Mouse (Mus musculus) brain, embryonic 14.5 days (tissue): ENCODE data around the gene Megf11.

Experiments
- CTCF ChIP-seq: fragments of 200-500 bp; IDR thresholded peaks from 2 replicates; pipeline ENCODE4 v1.5.1; 2012; ENCODE audit warnings: inconsistent platforms, mild to moderate bottlenecking, moderate library complexity, borderline replicate concordance; ENCODE audit not compliant: insufficient read depth, insufficient read length; ENCODE audit errors: extremely low read depth
- POLR2A ChIP-seq: fragments of 200-500 bp; IDR thresholded peaks from 2 replicates; pipeline ENCODE4 v1.6.1; 2012; ENCODE audit warnings: mild to moderate bottlenecking, inconsistent platforms, borderline replicate concordance; ENCODE audit not compliant: poor library complexity, insufficient read depth, insufficient read length, severe bottlenecking; ENCODE audit errors: extremely low read depth

DNA sequence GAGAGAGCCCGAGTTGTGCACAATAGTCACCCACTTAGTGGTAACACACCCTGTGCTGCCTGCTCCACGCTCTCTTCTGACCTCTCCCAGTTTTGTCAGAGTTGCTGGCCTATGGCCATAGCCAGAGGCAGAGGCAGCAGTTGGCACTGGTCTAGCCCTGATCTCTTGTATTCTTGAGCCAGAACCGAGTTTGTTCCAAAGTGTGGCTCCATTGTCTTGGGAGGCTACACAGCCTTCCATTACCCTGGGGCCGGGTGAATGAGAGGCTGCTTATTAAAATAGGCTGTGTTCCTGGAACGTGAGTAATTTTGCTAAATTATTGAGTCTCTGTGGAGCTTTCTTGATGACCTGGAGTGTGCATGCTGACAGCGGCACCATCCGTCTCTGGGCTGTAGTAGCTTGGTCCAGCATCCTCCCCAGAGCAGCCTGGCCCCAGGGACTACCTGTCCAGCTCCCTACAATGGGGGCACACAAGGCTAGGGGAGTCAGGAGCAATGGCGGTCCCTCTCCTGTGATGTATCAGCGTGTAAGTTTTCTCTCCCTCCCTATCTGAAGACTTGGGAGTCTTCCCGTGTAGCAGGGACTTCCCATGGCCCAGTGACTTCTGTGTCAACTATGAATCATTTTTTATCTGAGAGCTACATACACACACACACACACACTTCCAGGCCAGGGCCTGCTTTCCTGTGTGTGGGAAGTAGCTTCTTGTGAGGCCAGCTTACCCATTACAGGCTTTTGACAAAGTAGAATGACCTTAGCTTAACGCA lies 121.2 kb downstream of the Megf11 start:
- TF ChIP-seq POLR2A (no peak), CTCF (no peak)
